Mouse (Mus musculus) testis, adult 2 months (tissue): ENCODE data around the gene Ccdc33.

ENCODE experiments used
- CTCF ChIP-seq: fragments of 200-500 bp; IDR thresholded peaks from 2 replicates; pipeline ENCODE4 v1.5.1; 2012; ENCODE audit warnings: low read depth, mild to moderate bottlenecking, inconsistent platforms, low read length, moderate library complexity; ENCODE audit not compliant: control insufficient read depth, insufficient read depth, insufficient replicate concordance
- POLR2A ChIP-seq: fragments of 200-500 bp; IDR thresholded peaks from 2 replicates; pipeline ENCODE4 v1.6.1; 2012; ENCODE audit warnings: low read depth, mild to moderate bottlenecking, inconsistent platforms, low read length, moderate library complexity; ENCODE audit not compliant: control insufficient read depth

GRCm38 (mm10) chr9:58049186-58049585 is 69.4 kb downstream of the Ccdc33 start:
- TF ChIP-seq CTCF (no peak), POLR2A (no peak)
